Mouse (Mus musculus) megakaryocyte-erythroid progenitor cell, adult 5-6 weeks (primary cell): Measurements from ENCODE around the gene Myo18a. TPM values are rescaled to one million over a fixed set of nuclear protein-coding genes. Genes with fewer than 3 reads are reported as not detected.
A peak's percentile ranks its signal among the peaks of the same experiment; 100 is the strongest.

Experiments
- ATAC-seq: replicated peaks from 2 replicates; pipeline ENCODE4 v1.8.0; 2016; ENCODE audit warnings: mild to moderate bottlenecking, inconsistent platforms; ENCODE audit not compliant: severe bottlenecking, poor library complexity, low FRiP score, low TSS enrichment
- total RNA-seq, 2 experiments: library from RNA; stranded (forward) in 1 of 2; stranded (reverse) in 1 of 2; fragments of 200-1000, 215-1000 nt in 1 of 2; fragments of >200 nt in 1 of 2; fragmentation: Nextera tagmentation in 1 of 2; gene quantifications; 2 replicates each; pipeline ENCODE4 v1.2.3; 2014 to 2017

The Myo18a gene
- total RNA-seq, 2 experiments from 2014 or later, result 69.3 to 84.3 TPM

DNA sequence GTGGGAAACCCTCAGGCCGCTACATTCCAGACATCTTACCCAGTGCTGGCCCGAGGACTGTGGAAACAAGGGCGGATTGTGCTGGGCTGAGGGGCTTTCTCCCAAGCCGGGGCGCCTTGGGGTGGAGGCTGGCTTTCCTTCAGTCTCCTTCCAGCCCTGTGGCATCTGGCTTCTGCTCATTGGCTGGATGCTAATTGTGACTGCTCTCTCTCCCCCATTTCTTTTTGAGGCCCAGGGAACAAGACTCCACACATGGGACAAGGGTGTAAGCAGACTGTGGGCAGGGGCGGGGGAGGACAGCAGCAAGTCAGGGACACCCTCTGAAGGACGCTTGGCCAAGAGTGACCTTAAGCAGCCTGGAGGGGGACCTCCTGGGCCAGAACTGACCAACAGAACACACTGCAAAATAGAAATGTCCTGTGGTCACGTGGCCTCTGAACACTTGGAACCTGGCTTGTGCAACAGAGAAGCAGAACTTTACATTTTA, 28.2 kb downstream of the Myo18a start:
- no peak for ATAC-seq

DNA sequence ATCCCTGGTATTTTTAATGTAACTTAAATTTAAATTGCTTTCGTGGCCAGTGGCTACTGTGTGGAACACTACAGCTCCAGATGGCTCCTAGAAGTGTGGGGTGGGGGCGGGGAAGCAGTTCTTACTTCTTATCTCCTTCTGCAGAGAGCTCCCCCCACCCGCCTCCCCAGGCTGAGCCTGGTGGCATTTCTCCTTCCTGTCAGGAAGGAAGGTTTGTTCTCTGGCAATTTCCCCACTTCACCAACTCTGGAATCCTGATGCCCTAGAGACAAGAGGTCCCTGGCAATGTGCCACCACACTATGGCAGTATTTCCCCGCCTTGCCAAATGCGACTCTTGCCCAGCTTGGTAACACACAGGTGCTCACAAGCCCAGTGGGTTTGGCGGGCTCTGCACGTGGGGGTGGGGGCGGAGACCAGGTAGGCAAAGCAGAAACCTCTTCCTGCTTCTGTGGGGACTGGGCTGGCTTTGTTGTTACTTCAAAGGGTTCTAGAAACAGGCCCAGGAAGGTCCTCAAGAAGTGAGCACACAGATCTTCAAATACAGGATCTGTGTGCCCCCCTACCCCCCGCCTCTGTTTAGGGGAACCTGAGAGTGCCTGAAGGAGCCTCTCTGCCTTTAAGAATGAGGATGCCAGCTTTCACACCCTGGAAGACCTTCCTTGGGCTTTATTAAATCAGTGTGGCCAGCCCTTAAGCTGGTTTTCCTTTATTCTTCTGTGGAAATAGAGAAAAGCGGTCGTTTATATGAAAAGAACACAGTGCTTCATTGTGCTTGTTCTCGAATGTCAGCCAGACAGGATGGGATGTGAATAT, 28.9 kb downstream of the Myo18a start:
- peak; percentile 46 for ATAC-seq

DNA sequence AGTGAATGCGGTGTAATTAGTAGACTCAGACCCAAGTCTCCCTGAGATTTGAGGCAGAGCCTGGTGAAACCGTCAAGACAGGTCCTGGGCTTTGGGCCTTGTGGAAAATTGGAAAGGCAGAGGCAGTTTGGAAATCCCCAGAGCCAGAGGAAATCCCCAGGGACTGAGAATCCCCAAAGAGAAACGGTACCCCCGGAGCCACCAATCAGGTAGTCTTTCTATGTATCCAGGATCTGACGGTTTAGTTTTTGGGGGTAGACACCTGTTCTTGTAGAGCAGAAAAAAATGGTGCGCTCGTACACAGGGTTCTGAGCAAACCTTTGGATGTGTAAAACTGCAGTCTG, 29.5 kb downstream of the Myo18a start:
- no peak for ATAC-seq

DNA sequence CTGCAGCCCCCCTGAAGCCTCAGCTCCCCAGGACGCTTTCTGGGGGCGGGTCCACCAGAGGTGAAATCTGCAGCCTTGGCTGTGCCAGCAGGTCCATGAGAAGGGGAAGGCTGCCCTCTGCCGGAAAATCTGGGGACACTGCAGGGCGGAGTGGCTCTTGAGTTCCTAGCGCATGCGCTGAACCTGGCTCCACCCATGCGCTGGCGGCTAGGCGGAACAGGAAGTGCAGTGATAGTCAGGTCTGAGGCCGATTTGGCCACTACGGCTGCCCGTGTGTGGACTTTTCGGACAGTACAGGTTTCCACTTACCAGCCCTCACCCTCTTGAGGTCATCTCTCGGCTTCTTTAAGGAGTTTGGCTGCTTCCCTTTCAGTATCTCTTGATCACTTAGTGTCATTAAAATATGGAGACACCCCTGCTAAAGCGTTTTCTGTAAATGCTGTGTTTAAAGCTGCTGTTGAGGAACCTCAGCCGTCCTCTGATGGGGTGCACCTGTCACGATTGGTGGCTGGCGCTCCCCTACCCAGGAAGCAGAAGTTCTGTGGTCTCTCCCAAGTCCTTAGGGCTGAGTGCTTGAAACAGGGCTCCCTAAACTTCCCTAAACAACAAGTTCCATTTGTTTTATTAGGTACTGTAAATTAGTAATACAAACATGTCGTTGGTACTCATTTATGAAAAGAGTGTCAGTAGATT, 30.3 kb downstream of the Myo18a start:
- peak; percentile 85 for ATAC-seq

DNA sequence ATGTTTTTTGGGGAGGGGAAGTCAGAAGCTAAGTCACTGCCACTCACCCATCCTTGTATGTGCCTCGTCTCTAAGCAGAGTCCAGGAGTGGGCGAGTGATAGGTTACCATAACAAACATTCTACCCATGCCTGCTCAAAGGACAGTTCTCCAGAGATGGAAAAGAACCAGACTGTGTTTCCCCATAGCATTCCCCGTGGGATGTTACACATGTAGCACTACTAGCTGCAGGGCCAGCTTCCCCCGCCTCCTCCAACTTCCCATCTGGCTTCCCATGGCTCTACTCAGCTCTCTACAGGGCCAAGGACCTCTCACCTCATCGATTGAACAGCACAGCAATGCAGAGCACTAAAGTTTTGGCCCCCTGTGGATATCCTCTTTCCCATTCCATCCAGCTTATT, 32.2 kb downstream of the Myo18a start:
- ATAC-seq, result no peak

DNA sequence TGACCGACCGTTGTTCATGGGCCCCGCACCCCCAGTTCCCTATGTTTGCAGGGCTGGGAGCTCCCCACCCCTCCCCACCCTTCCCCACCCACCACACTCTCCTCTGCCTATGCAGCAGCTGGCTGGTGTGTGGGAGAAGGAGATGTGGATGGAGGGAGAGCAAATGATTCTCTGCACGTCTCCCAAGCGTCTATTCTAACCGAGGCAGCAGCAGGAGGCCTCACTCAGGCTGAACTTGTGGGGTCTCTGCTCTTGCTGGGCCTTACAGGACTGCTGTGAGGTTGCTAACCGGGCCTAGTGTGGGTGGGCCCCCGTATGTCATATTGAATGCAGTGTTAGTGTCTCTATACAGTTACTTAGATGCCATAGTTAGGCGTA, 37.4 kb downstream of the Myo18a start:
- ATAC-seq, result no peak

DNA sequence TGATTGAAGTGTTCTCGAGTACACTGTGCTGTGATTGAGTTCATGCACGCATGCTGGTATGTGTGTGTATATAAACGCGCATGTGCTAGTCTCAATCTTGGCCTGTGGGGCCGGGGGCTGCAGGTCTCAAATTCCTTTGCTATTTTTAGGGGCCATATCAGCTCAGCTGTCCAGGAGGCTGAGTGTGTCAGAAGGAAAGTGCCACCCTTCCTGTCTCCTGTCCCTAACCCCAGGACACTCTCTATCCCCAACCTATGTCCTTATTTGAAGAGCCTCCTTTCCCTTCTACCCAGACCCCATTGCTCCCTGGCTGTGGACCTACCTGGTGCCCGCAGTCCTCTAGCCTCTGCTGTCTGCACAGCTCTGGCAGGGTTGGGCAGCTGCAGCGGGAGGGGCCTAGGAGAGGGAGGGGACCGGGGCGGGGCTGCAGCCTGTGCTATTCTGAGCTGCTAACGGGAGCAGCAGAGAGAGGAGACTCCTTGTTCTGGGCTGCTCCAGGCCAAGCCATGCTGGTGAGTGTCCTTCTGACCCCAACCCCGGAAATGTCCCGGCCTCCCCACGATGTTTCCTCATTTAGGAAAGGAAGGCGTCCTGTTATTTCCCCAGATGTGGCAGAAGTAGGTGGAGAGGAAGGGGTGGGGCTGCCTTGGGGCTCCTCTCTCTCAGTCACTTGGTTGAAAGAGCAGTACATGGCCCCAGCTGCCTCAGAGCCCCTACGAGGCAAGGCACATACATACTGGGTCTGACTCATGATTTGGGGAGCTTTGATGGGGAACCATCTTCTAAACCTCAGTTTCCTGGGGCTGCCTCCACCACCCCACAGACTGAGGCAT, 38.0 kb downstream of the Myo18a start:
- ATAC-seq, result peak; percentile 77

DNA sequence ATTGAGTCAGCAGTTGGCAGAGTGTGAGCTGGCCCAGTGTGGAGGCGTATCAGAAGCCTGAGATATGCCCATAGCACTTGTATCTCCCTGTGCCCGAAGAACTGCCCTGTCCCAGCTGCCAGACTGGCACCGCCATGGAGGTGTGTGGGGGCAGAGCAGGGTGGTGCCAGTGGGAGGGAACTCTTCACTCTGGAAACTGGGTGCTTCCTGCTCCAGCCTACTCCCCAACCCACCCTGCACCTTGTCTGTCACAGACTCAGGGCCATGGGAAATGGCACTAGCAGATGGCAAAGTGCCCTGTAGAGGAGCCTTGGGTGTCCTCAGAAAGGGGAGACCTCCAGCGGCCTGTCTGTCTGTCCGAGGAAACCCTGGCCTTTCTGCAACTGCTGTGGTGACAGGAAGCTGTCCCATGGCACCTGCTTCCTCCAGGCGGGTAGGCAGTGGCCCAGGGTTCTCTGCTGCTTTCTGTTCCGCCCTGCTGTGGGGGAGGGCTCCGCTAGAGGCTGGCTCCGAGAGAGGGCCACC, 39.4 kb downstream of the Myo18a start:
- ATAC-seq, result peak; percentile 79

DNA sequence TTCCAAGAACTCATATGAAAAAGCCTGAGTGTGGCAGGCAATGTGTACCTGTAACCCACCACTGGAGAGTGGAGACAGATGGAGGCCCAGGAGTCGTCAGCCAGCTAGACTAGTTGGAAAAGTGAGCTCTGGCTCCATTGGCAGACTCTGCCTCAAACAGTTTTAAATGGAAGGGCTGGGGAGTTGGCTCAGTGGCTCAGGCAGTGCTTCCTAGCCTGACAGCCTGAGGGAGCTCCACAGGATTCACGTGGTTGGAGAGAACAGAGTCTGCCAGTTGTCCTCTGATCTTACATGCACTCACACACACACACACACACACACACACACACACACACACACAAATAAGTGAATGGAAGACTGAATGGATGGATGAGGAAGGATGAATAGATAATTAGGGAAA, 43.2 kb downstream of the Myo18a start:
- no peak for ATAC-seq

DNA sequence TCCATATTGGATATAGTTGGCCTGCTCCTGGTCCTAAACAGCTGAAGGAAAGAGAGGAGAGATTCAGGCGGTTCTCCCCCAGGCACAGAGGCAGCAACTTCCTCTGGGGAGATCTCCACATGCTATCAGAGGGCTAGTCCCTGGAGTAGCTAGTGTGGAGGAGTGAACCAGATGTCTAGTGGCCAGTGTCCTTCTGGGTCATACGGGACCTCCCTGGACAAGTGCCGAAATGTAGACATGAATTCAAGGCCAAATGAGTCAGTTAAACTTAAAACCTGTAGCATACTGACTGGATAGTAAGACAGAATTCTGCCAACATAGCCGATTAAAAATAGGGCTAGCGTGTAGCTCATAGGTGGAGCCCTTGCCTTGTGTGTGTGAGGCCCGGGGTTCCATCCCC, 43.8 kb downstream of the Myo18a start:
- ATAC-seq, result no peak

DNA sequence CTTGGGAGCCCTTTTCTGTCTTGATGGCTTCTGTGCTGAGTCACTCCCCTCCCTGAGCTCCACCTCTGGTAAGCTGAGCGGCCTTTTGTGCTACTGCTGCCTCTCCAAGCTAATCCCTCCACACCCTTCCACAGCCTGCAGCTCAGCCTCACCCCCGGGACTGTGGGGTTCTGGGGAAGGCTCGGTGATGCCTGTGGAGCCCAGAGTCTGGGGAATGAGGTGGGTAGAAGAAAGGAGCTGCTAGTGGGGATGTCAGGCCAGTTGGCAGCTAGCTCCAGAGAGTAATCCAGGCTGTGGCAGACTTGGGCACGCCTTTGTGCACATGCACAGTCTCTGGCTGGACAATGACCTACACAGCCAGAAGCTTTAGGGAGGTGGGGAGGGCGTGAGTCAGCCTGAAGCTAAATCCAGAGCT, 45.0 kb downstream of the Myo18a start:
- no peak for ATAC-seq

DNA sequence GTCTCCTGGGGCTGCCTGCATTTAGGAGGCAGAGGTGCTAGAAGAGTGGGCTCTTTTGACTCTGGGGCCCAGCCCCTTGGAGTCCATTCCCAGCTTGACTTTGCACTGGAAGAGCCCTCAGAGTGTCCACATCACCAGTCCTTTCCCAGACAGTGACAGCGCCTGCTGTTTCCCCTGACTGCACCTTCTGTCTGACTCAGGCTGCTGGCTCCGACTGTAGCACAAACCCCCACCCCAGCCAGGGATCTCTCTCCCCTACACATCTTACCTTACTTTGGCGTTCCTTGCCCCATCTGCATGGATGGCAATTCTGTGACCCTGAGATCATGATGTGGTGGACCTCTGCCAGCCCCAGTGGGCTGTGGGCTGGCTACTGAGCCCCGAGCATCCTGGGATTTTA, 46.2 kb downstream of the Myo18a start:
- ATAC-seq, result no peak

DNA sequence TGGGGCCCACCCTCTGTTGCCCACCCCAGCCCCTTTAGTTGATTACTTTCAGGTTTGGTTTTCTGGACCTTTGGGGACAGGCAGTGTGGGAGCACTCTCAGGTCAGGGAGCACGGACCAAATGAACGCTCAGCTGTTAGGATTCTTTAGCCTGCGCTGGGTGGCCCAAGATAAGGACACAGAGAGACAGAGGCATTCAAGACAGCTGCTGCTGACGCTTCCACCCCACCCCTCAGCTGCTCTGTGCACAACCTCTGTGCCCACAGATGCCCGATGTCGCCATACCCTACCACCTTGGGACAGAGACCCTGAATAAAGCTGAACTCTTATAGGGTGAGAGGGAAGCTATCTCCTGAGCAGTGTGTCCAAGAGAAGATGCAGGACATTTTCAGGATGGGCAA, 47.0 kb downstream of the Myo18a start:
- ATAC-seq, result peak; percentile 45; the same call in 1 of the 2 replicates

DNA sequence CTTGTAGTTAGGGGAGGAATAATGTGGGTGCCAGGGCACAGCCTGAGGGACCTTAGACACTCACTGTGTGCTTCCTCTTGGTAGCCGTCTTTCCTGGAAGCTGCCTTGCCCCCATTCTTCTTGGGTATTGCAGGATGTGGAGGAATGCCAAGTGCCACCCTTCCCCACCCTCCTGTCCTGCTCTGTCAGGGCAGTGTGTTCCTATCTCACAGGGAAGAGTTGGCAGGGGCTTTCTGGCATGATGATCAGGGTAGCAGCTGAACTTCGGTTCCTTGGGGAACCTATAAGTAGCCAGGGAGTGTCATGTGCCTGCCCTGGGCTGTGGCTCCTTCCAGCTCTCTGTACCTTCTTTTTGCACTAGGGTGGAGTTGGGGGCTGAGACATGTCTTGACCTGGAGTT, 50.9 kb downstream of the Myo18a start:
- ATAC-seq, result no peak

DNA sequence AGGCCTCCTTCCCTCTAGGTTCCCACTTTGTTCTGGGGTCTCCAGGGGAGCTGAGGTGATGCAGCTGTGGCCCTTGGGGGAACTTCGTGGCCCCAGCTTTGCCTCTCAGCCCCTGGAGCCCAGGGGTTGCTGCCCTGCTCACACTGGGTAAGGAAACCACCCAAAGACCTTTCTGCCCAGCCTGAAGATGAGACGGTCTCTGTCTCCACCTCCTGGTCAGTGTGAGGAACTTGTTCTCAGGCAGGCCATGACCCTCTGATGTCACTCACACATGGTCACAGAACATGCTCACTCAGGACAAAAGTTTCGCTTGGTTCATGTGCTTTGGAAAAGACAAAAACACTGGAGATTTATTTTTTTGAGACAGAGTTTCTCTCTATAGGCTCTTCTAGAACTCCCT, 53.0 kb downstream of the Myo18a start:
- peak; percentile 65 for ATAC-seq

DNA sequence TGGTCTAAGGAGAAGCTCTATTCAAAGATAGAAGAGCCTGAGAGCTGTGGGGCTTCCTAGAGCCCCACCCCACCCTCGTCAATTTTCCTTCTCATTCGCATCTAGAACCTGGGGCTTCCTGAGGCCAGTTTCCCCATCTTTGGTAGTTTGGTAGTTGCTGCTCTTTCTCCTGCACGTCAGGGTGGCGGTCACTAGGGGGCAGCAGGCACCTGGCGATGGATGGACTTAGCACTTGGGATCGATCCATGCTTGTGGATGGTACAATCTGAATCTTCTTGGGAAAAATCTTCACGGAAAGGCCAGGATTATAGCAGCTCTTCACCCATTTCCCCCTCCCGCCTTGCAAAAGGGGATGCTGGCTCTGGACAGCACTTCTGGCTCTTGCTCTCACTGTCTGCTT, 58.6 kb downstream of the Myo18a start:
- ATAC-seq, result no peak

DNA sequence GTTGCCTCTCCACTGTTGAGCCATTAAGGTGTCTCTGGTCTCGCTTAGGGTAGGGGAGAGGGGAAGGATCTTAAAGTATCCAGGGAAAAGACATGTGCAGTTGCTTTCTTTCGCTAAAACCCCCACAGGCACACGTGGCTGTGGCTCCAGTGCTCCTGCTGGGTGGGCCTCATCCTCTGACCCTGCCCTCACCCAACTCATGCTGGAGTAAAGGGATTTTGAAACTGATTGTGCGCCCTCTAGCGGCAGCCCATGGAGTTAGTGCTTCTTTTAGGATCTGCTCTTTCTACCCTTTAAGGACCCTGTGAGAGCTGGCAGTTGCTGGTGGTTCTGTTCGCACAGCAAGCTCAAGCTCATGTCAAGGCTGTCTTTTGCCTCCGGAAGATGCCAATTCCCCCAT, 59.7 kb downstream of the Myo18a start:
- peak; percentile 34; the same call in 1 of the 2 replicates for ATAC-seq

DNA sequence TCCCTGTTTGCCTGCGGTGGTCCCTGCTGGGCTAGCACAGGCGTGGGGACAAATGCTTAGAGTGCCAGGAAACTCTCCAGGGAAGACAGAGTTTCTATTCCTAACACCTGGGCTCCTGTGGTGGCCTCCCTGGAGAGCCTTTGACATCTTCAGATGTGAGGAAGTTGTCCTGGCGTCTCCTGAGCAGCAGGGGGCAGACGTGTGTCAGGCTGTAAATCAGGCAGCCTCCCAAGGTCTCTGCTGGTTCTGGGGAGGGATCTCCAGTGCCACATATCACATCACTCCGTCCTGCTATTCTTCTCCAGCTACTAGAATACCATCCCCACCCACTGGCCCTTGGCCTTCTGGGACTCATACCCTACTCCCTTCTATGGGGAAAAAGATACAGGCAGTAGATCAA, 62.8 kb downstream of the Myo18a start:
- peak; percentile 48; the same call in 1 of the 2 replicates for ATAC-seq

DNA sequence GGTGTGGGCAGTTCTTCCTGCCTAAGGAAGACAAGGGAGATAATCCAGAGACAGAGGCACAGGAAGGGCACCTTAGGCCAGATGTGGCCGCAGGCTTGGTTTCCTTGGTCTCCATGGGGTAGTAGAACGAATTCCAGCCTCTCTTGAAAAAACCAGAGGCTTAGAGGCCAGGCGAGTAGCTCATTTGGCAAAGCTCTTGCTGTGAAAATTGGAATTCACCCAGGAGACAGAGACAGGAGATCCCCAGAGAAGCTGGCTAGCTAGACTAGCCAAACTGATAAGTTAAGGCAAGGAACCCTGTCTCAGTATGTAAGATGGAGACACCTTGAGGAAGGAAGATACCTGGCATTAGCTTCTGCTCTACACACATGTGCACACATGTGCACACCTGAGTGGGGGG, 63.3 kb downstream of the Myo18a start:
- no peak for ATAC-seq
